Mouse (Mus musculus) A20 (cell line): Measurements from ENCODE around the gene Anapc1.
A peak's percentile ranks its signal among the peaks of the same experiment; 100 is the strongest.
"Not testable (repeated sequence)": the region's sequence is repeated elsewhere in the genome, so short reads cannot be mapped to it uniquely, and the experiment has no call there.

Experiments
- DNase-seq: peaks from one replicate; pipeline ENCODE4 v3.0.0-alpha.2; 2011; ENCODE audit warnings: low read depth, low spot score

Anapc1 gene

DNA sequence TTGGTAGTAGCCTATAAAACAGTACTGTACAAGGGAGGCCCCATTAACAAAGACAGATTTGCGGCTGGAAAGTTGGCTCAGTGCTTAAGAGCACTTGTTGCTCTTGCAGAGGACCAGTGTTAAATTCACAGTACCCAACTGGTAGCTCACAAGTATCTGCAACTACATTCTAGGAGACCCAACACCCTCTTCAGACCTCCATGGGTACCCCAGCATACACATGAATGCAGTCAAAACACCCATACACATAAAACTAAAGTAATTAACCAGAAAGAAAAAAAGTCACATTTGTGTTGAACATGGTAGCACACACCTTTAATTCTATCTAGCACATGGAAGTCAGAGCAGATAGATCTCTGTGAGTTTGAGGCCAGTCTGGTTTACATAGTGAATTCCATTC, 9.9 kb upstream of the Anapc1 start:
- no peak for DNase-seq

DNA sequence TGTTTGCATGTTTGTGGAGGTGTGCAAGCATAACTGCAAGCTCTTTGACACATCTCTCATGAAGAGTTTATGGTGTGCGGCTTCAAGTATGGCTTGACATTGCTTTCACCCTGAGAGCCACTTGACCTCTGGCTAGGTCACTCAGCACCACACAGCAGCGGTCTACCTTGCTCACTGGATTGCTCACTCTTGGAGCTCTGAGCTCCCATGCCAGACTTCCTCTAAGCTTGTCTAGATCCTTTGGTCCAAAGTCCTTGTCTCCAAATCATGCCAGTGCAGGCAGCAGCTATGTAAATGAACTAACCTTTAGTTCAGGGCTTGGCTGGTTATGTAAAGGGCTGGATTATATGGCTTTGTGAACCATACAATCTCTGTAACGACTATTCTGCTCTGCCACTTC, 9.2 kb upstream of the Anapc1 start:
- DNase-seq, result no peak

DNA sequence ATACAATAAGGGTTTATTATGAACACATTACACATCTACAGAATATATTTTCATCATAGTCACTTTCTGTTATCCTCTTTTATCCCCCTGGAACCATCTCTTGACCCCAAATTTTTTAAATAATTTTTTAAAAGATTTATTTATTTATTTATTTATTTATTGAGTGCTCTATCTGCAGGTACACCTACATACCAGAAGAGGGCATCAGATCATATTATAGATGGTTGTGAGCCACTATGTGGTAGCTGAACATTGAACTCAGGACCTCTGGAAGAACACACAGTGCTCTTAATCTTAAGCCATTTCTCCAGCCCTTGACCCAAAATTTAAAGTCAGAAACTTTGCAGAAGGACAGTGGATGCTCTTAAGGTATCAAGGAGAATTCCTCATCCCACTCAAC, 7.4 kb upstream of the Anapc1 start:
- DNase-seq, result peak; percentile 16

DNA sequence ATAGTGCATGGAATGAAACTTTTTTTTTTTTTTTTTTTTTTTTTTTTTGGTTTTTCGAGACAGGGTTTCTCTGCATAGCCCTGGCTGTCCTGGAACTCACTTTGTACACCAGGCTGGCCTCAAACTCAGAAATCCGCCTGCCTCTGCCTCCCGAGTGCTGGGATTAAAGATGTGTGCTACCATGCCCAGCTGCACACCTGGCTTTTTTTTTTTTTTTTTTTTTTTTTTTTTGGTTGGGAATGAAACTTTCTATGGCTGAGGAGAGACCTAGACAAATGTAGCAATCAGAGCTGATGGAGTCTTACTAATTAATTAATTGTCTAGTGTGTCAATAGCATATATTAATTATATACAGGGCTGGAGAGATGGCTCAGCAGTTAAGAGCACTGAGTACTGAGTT, 6.6 kb upstream of the Anapc1 start:
- not testable (repeated sequence) for DNase-seq

DNA sequence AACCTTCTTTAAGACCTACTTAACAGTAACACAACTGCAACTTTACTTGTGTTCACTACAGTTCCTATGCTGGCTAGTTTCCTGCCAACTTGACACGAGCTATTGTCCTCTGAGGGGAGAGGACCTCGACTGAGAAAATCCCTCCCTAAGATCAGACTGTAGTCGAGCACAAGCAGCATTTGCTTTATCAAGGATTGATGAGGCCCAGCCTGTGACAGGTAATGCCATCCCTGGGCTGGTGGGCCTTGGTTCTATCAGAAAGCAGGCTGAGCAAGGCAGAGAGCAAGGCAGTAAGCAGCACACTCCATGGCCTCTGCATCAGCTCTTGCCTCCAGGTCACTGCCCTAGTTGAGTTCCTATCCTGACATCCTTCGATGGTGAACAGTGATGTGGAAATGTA, 6.0 kb upstream of the Anapc1 start:
- no peak for DNase-seq

DNA sequence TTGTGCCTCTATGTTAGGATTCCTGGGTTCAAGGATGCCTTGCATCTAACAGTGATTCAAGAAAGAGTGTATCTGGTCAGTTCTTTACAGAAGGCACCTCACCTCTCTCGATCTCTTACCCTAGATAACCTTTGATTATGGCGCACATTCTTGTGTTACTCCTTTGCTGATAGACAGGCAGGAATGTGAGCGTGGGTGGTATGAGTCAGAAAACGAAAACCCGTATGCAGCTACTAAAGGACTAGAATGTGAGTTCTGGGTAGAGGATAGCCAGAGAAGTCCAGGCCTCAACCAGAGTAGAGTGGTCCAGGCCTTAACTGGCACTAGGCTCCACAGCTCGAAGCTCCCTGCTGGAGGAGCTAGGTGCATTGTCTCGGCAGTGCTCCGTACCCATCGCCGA, 5.6 kb upstream of the Anapc1 start:
- DNase-seq, result no peak

DNA sequence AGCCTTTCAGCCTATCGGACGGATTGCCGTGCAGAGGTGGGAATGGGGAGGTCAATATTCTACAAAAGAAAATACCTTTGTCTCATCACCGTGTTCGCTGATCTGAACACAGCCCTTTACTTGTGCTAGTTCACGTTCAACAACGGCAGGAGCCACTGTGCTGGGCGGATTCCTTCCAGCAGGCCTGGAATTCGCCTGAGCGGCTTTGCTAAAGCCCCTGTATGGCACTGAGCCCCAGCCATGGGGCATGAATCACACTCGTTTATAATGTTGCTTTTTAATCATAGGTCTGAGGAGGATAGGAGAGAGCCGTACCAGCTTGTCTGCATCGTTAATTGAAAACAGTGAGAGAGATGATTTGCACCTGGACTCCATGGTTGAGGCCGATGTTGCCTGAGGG, 5.1 kb upstream of the Anapc1 start:
- DNase-seq, result no peak

DNA sequence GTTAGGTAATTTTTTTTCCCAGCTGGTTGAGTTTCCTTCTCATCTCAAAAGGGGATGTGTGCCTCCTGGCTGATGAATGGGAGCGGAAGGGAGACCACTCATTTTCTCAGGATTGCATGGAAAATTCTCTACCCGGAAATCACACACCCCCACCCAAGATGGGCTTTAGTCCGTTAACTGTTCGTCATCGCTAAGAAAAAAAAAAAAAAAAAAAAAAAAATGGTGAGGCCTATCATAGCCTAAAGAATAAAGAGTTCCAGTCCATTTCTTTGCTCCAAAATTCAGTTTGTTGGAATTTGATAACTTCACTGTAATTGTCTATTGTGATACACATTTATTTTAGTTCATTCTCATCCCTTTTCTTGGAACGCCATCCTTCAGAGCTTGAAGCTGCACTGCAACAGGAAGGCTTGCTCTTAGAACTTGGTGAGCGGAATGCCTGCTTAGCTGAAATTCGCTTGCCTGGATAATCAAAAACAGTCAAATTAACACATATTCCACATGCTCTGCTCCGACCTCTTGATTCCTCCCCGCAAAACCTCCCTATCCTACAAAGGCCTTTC, 448 bp upstream of the Anapc1 start:
- DNase-seq, result peak; percentile 38

DNA sequence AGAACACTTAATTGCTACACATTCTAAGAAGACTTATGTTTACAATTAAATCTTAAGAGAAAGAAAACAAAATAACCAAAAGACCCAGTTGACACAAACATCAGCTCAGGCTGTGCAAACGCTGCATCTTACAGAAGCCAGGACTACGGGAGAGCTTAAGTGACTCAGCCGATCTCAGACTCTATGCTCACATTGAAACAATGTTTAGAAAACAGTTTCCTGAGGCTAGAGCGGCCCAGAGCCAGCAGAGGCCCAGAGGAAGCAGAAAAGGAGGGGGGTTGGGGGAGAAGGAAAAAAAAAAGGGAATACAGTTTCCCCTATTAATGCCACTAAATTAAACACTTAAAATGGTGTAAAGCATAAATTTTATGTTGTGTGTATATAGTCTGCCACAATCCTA, 6.5 kb downstream of the Anapc1 start:
- no peak for DNase-seq

DNA sequence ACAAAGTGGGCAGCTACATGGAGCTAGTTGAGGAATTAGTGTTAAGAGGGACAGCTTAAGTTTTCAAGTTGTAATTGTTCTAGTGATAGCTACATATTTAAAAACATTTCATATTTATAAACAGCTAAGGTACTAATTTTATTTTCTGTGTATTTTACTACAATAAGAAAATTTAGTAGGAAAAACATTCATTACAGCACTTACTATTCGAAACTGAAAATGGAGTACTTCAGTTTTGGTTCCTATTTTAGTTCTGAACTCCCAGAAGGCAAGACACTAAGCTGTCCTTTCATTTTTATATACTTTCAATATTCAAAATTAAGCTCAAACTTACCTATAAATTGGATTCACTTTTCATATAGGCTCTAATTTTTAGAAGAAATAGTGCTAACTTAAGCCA, 66.6 kb downstream of the Anapc1 start:
- DNase-seq, result peak; percentile 41

DNA sequence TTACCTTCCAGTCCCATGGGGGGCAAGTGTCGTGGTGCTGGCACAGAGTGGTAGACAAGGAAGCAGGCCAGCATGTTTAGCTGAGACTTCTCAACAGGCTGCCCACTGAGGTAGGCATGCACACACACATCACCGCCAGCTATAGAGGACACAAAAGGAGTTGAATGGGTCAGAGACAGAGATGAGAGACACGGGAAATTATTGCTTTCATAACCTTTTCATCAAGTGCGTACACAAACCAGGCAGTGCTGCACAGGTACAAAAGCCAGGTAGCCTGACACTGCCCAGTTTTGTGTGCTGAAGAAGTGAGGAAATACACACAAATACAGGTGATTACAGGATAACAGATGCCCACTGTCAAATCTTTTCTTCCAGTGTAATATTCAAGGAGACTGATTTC, 71.8 kb downstream of the Anapc1 start:
- no peak for DNase-seq

DNA sequence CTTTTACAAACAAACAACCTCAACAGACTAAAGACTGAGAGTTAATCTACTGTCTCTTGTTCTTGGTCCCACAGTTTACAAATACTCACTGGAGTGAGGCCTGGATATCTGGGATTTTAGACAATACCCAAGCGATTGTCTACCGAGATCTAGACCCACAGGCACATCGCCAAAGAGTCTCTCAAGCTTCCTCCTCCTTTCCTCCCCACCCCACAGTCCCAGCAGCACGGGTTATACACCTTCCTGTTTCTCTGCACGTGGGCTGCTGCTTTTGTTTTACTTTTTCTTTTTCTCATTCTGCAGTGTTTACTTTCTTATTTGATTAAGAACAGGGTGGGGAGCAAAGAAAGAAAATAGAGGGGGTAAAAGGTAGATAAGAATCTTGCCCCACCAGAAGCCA, 73.8 kb downstream of the Anapc1 start:
- DNase-seq, result no peak

DNA sequence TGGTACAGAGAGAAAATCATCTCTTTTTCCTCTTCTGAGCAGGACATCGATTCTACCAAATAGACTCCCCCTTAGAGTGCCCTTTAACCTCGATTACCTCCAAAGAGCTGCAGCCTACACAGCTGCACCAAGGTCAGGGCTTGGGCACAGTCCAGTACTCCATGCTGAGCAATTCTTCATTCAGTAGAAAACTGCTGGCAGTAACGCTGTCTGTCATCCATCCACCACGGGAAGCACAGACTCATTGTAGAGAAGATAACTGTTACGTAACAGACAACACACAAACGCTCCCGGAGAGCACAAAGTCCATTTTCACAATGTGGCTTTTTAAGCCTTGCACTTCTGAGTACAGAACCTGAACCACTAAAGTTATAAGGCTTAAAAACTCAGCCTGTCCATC, 74.9 kb downstream of the Anapc1 start:
- no peak for DNase-seq

DNA sequence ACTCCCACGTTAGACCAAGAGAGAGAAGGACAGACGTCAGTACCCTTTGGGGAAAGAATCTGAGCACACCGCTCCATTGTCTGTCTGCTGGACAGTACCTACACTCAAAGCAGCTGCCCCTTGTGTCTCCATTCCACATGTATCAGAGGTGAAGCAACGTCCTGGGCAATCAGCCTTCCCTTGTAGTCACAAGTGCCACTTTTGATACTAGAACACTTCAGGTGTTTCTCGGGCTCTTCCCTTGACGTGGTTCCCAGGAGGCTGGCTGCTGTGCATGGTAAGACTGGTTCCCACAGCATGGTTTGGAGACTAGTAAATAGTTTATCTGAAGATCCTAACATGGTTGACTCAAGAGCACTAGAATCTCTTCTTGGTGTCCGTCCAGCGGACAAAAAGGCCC, 76.0 kb downstream of the Anapc1 start:
- no peak for DNase-seq

DNA sequence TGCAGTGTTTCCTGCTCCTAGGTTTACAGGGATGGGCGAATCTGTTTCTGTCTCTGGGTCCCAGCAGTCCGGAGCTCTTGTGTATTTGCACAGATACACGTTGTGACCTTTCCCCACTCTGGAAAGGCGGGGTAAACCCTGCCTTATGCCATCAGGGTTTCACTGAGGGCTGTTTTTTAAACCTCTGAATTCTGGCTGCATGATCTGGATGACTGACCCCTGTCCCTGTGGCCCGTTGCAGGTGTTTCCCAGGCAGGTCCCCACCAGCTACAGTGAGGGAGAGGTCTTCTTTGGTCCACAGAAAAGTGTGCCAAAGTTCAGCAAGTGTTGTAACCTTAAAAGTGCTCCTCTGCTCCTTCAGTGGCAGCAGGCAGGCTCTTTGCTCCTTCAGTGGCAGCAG, 77.9 kb downstream of the Anapc1 start:
- DNase-seq, result no peak

DNA sequence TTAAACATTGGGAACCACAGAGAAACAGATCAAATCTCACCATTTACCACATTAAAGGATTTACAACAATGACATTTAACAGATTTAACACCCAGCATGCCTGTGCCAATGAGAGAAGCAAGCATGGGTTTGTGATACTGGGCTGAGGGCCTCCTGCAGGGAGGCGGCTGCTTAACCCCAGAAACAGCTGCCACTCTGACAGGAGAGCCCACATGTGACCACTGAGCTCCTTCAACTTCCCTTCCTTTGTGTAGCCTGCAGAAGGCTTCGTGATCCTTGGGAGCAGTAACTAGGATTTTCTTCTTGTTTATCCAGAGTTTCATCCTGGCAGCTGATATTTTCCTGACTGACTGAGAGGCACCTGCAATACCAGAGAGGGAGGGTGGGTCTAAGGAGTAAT, 85.7 kb downstream of the Anapc1 start:
- no peak for DNase-seq

DNA sequence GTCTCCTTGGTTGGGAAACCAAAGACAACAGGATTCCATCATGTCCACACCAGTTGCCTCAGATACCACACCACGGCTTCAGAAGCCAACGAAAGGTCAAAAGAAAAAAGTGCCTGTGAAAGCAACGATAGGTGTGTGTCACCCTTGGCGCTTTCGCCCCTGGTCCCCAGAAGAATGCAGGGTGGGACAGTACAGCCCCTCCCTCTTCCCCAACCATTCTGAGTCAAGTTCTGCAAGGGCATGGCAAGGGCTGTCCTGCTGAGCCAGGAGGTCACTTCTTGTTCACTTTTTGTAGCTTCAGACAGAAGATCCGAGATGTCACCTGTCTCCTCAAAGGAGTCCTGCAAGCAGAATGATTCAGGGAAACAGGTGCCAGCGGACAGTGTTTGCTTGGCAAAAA, 94.9 kb downstream of the Anapc1 start:
- DNase-seq, result no peak

DNA sequence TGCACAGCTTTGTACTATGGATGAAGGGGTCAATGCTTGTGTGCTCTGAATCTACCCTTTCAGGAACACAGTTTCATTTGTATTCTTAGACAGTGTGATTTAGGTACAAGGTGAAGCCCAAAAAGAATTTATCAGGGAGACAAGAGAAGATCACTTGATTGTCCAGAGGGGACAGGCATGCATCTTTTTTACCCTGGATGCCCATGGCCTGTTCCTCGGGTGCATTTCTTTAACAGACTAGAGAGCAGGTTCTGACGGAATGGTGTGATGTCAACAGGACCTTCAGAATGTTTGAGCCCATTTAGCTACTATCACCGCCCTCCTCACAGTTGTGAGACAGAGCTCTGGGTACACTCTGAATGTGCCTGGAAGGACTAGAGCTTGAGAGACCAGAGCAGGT, 96.3 kb downstream of the Anapc1 start, which contains the start of gene Spdye4c:
Gene Spdye4c, plus strand, starts transcription at position 301 of the 400 bp plus-strand sequence.
- no peak for DNase-seq

DNA sequence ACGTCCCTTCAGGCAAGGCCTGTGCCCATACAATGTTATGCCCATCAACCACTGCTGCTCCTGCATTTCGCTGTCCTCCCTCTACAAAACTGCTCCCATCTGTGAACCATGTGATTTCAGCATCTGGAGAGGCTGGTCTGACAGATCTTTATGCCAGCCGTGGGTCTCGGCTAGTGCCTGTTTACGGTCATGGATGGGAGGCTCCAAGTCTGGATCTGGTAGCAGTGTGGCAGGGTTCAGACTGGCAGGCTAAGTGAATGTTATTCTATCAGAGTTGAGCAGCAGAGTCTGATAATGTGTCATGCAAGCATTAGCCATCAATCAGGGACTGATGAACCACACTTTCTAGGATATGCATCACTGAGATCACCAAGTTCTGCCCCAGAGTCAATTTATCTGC, 104.3 kb downstream of the Anapc1 start:
- no peak for DNase-seq

DNA sequence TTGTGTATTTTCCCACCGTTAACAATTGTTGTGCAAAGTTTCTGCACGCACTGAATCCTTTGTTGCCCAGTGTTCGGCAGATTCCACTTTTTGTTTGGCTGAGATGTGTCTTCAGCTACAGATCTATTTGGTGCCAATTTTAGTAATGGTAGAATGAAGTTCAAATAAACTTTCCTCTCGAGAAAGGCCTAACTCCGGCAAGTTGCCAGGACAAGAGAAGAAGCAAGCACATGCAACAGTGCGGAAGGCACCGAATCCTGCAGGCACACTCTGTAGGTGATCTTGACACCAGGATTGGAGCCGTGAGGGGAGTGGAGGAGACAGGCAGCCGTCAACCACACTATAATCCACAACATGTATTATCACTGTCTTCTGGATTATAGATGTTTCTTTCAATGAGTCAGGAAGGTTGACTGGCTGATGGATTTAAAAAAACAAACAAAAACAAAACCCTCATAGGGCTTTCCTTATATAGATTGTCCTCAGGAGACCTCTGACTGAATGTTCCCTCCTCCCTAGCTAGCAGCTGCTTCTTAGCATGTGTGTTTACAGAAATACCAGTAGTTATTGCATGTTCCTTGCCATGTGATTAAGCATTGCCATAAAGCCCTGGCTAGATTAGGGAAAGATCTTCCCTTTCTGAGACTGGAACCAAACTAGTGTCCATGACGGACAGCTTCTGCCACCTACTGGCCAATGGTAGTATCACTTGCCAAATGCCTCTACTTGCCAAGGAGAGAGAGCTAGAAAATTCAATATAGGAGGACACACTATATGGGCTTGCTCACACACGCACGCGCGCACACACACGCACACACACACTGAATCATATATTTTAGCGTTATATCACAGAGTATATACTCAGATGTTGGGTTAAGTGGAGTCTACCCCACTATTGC, 114.2 kb downstream of the Anapc1 start:
- DNase-seq, result peak; percentile 71

DNA sequence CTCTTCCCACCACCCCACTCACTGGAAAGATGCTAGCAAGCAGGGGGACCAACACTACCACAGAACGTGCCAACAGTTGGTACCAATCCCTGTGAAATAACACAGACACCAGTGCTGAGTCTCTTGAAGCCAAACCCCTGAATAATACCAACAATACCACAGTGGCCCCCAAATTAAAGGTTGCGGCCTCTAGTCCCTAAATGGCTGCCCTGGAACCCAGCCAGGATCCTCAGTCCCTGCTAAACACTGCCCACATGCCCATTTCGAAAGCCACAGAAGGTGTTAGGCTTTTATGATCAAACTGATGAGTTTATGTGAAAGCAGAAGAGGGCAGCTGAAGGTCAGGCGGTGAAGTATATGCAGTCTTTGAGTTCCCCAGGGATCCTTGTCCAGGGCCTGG, 116.2 kb downstream of the Anapc1 start:
- no peak for DNase-seq

DNA sequence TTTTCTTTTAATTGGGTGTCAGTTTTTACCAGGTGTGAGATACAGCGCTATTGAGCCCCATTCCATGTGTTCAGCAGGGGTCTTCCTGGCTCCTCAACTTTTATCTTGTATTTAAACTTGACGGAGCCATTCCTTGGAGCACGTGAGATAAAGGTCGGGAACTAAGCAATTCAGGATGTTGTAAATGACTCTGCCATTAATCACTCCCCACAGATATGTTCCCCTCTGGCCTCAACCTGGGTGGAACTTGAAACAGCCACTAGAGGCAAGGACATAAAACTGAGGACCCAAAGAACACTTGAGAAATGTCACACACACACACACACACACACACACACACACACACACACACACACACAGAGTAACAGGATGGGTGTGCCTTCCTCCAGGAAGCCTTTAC, 118.7 kb downstream of the Anapc1 start:
- no peak for DNase-seq

DNA sequence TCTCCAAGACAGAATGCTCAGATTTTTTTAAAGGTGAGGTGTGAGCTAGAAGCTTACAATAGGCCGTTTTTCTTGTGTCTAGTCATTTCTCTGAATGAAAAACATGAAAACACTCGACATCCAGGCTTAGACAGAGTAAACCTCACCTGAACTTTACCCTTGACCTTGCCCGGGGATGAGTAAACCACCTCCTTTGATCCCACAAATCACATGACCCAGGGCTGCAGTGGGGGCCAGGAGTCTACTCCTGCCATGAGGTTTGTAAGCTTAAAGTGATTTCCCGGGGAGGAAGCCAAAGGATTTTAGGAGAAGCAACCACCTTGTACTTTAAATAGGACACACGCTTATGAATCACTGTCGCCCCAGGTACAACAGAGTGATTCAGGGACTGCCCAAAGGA, 119.2 kb downstream of the Anapc1 start:
- DNase-seq, result no peak
